Mouse (Mus musculus): ENCODE measurements around the gene Gpr137b. TPM values are rescaled to one million over a fixed set of nuclear protein-coding genes. Genes with fewer than 3 reads are reported as not detected.
"Not testable (repeated sequence)": the region's sequence is repeated elsewhere in the genome, so short reads cannot be mapped to it uniquely, and the experiment has no call there.

The Gpr137b gene
- polyA plus RNA-seq, 1 experiment, result 25.3 TPM

DNA sequence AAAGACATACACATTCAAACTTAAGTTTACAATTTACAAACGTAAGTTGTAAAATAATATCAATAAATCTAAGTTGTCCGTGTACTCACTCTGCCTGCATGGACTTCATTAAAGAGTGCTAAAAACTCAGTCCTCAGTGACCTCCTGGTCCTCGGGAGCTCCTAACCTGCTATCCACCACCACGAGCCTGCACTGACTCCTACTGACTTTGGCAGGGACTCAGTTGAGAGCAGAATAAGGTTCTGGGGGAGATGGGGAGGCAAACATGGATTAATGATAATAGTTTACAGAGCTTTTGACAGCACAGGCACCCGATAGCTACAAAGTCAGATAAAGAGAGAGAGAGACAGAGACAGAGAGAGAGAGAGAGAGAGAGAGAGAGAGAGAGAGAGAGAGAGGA, 16.6 kb downstream of the Gpr137b start:
- no peak for DNase-seq
- 87% methylated on average over 5 of the region's 5 CpGs for WGBS
- Histone ChIP-seq H3K27ac (ENCODE audit: insufficient read depth, low read length) (no peak overlapping the region), H3K27me3 (ENCODE audit: control insufficient read depth, insufficient read depth, low read length) (no peaks in the 10 kb centered on the region), H3K4me3 (replicated peaks; ENCODE audit: insufficient read depth, low read depth, low read length) (no peak overlapping the region), H3K4me1 (ENCODE audit: control insufficient read depth, insufficient read depth, low read length) (no peaks in the 10 kb centered on the region)
- TF ChIP-seq POLR2A (IDR thresholded peaks at IDR 0.05; ENCODE audit: borderline replicate concordance, insufficient read depth, low read length), result no peak
- TF ChIP-seq CTCF (IDR thresholded peaks at IDR 0.05; ENCODE audit: borderline replicate concordance, insufficient read depth, low read depth, low read length), result no peak

DNA sequence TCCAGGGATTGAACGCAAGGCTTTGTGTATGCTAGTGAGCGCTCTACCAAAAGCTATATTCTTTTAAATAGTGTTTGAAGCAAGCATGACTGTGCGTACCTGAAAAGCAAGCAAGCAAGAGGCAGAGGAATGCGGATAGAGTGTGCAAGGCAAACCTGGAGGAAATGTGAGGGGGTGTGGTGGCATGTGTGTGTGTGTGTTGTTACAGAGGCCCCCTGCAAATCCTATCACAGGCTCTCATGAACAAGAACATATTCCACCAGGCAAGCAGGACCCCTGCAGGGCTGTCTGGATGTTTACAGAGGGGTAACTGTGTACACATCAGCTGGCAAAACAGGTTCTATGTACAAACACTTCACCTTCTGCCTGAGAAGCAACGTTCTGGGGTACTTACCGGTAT, 19.8 kb downstream of the Gpr137b start:
- WGBS, result 96% methylated on average over 6 of the region's 6 CpGs

DNA sequence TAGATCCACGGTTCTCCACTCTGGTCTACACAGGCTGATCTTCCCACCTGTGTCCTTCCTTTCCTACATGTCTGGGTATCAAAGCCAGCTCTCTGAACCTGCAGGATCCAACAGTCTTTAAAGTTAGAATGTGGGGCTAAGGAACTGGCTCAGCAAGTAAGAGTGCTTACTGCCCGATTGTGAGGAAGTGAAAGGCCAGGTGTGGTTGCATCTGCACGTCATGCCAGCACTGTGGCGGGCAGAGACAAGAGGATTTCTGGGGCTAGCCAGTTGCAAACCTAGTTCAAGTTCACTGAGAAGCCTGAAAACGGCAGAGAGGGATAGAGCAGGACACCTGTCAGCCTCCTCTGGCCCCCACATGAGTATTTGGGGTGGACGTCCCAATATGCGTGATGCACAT, 22.4 kb downstream of the Gpr137b start:
- H3K27me3 ChIP-seq (ENCODE audit: control insufficient read depth, insufficient read depth, low read length); H3K27ac ChIP-seq (ENCODE audit: insufficient read depth, low read length); H3K4me1 ChIP-seq (ENCODE audit: control insufficient read depth, insufficient read depth, low read length); H3K4me3 ChIP-seq (replicated peaks; ENCODE audit: insufficient read depth, low read depth, low read length); DNase-seq: not testable (repeated sequence)
- WGBS, result 91% methylated on average over 7 of the region's 7 CpGs

More for the DNA sequence above, 19.8 kb downstream of the Gpr137b start:
- H3K27ac ChIP-seq (ENCODE audit: insufficient read depth, low read length); DNase-seq; H3K27me3 ChIP-seq (ENCODE audit: control insufficient read depth, insufficient read depth, low read length); H3K4me3 ChIP-seq (replicated peaks; ENCODE audit: insufficient read depth, low read depth, low read length); H3K4me1 ChIP-seq (ENCODE audit: control insufficient read depth, insufficient read depth, low read length): not testable (repeated sequence)

DNA sequence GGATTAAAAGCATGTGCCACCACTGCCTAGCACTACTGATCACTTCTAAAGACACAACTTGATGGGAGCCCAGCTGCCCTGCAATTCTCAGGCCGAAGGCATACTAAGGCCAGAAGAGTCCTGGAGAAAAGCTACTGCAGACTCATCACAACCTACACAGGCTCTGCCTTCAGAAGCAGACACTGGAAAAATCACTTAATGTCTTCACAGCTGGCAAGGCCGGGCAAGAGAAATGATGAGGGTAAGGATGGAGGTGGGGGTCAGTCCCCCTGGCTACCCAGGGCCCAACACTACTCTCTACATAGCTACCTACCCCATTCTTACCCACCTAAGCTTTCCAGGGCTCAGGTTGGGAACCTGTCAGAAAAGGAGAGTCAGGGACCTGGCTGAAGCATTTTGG, 27.4 kb downstream of the Gpr137b start:
- H3K27ac ChIP-seq (ENCODE audit: insufficient read depth, low read length); H3K27me3 ChIP-seq (ENCODE audit: control insufficient read depth, insufficient read depth, low read length); DNase-seq; H3K4me3 ChIP-seq (replicated peaks; ENCODE audit: insufficient read depth, low read depth, low read length); H3K4me1 ChIP-seq (ENCODE audit: control insufficient read depth, insufficient read depth, low read length): not testable (repeated sequence)
- WGBS, result 89% methylated on average over 2 of the region's 2 CpGs

DNA sequence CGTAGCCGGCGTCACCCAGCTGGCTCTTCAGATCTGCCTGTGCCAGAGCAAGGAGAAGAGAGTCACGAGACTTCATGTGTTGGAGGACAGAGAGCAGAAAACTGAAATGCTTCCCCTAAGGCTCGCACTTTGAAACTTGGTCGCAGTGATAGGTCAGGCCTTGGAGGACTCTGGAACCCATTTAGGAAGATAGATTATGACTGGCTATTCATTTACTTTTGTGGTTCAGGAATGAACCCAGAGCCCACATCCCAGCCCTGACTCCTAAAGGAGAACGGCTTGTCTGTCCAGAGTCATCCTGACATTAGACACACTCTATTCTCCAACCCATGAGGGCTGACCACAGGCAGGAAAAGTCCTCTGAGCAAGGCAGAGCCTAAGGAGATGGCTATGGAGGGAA, 30.3 kb downstream of the Gpr137b start:
- DNase-seq, result not testable (repeated sequence)

DNA sequence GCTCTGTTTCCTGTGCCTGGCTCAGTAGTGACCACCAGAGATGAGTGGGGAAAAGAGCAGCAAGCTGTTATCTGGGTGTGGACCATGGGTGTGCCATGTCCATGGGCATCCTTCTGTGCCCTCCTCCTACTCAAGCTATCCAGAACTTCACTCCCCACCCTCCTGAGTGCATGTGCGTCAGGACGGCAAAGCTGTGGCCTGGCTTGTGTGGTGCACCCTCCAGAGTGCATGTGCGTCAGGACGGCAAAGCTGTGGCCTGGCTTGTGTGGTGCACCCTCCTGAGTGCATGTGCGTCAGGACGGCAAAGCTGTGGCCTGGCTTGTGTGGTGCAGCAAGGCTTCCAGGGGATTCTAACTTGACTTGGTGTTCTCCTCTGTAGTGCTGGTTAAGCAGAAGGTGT, 31.6 kb downstream of the Gpr137b start:
- H3K4me1 ChIP-seq (ENCODE audit: control insufficient read depth, insufficient read depth, low read length); H3K27me3 ChIP-seq (ENCODE audit: control insufficient read depth, insufficient read depth, low read length); H3K4me3 ChIP-seq (replicated peaks; ENCODE audit: insufficient read depth, low read depth, low read length); H3K27ac ChIP-seq (ENCODE audit: insufficient read depth, low read length): not testable (repeated sequence)
- DNase-seq, result peak; percentile 61 to 77
- 78% methylated on average over 6 of the region's 6 CpGs for WGBS

More for the DNA sequence above, 30.3 kb downstream of the Gpr137b start:
- H3K4me1 ChIP-seq (ENCODE audit: control insufficient read depth, insufficient read depth, low read length); H3K27ac ChIP-seq (ENCODE audit: insufficient read depth, low read length); H3K27me3 ChIP-seq (ENCODE audit: control insufficient read depth, insufficient read depth, low read length); H3K4me3 ChIP-seq (replicated peaks; ENCODE audit: insufficient read depth, low read depth, low read length): not testable (repeated sequence)
- WGBS, result 99% methylated on average over 7 of the region's 7 CpGs

DNA sequence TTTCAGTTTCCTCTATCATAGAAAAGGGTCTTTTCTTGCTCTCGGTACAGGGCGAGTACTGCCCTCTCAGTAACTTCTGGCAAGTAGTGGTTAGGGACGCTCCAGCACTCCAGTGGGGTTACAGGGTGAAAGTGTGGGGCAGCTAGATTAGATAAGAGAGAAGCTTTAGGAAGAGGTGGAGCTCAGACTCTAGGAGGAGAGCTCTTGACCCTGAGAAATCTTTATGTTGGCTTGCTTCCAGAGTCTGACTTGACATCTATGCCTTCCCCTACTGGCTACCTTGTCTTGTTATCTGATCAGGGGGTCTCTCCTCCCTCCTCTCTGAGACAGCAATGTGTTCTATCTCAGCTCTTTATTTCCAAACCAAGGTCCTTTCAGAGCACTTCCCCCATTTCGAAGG, 33.8 kb downstream of the Gpr137b start:
- 95% methylated on average over 4 of the region's 4 CpGs for WGBS
- not testable (repeated sequence) for H3K27ac ChIP-seq (ENCODE audit: insufficient read depth, low read length); H3K27me3 ChIP-seq (ENCODE audit: control insufficient read depth, insufficient read depth, low read length); H3K4me3 ChIP-seq (replicated peaks; ENCODE audit: insufficient read depth, low read depth, low read length); H3K4me1 ChIP-seq (ENCODE audit: control insufficient read depth, insufficient read depth, low read length); DNase-seq

DNA sequence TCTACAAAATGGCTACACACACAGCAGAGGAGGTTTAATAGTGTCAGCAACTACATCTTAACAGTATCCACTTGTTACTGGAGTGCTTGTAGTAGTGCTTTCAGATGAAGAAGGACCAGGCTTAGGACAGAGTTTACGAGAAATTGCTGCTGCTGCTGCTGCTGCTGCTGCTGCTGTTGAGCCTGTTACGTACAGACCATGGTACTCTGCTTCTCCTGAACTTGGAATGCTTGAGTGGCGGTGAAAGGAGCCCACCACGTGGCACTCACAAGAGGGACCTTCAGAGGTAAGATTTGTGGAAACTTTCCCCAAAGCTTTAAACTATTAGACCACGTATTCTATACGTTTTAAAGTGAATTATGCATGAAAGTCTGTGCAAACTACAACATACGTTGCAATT, 35.2 kb downstream of the Gpr137b start:
- not testable (repeated sequence) for H3K4me1 ChIP-seq (ENCODE audit: control insufficient read depth, insufficient read depth, low read length); H3K27ac ChIP-seq (ENCODE audit: insufficient read depth, low read length); H3K27me3 ChIP-seq (ENCODE audit: control insufficient read depth, insufficient read depth, low read length); H3K4me3 ChIP-seq (replicated peaks; ENCODE audit: insufficient read depth, low read depth, low read length); DNase-seq
- WGBS, result 90% methylated on average over 7 of the region's 7 CpGs

DNA sequence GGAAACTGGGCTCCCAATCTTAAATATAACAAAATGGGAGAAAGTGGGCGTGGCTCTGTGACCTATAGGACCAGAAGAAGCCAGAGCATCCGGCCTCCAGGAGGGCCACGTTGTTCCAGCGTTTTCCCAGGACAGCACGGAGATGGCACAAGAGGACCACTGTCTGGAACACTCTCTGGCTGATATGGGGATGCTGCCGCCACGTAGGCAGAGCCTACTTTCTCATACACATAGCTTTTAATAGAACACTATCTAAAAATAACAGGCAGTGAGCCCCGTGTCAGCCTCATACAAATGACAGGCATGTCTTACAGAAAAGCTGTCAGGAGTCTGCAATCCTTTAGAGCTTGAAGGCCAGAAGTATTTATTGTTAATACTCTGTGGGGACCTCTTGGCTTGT, 35.7 kb downstream of the Gpr137b start:
- not testable (repeated sequence) for H3K27me3 ChIP-seq (ENCODE audit: control insufficient read depth, insufficient read depth, low read length); DNase-seq; H3K4me3 ChIP-seq (replicated peaks; ENCODE audit: insufficient read depth, low read depth, low read length); H3K4me1 ChIP-seq (ENCODE audit: control insufficient read depth, insufficient read depth, low read length); H3K27ac ChIP-seq (ENCODE audit: insufficient read depth, low read length)
- WGBS, result 83% methylated on average over 8 of the region's 8 CpGs

DNA sequence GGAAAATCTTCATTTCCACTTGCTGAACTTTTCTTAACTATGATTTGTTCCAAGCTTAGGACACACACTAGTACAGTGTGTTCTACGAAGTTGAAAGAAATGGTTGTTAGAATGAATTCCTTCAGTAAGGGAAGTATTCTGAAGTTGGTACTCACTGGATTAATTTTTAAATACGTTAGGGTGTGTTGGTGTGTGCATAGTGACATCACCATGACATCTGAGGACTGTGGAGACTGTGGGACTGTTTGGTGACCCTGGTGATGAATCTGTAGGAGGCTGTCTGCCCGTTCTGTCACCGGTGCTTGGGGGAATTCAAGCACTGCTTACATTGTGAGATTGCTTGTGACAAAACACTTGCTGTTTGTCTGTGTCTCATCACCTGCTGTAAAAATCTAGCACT, 41.7 kb downstream of the Gpr137b start:
- H3K4me1 ChIP-seq (ENCODE audit: control insufficient read depth, insufficient read depth, low read length); H3K27ac ChIP-seq (ENCODE audit: insufficient read depth, low read length); H3K4me3 ChIP-seq (replicated peaks; ENCODE audit: insufficient read depth, low read depth, low read length); H3K27me3 ChIP-seq (ENCODE audit: control insufficient read depth, insufficient read depth, low read length); DNase-seq: not testable (repeated sequence)
- WGBS, result 82% methylated on average over 4 of the region's 4 CpGs

DNA sequence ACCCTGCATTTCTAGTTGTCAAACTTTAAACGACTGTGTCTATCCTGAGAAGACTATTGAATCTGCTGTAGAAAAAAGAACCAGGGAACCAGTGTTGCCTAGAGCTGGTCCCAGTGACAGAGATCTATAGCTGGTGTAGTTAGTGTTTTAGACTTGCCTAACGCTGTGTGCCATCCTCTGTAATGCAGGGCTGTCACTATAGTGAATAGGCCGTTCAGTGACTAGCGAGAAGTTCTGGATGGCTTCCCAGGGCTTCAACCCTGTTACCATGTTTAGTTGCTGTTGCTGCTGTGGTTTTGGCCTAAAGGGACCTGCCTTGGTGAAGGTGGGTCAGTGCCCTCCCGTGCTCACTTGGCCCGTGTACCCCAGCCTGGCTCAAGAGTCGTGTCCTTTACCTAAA, 43.1 kb downstream of the Gpr137b start:
- not testable (repeated sequence) for H3K4me1 ChIP-seq (ENCODE audit: control insufficient read depth, insufficient read depth, low read length); H3K27ac ChIP-seq (ENCODE audit: insufficient read depth, low read length); H3K4me3 ChIP-seq (replicated peaks; ENCODE audit: insufficient read depth, low read depth, low read length); DNase-seq; H3K27me3 ChIP-seq (ENCODE audit: control insufficient read depth, insufficient read depth, low read length)
- WGBS, result 49% methylated on average over 7 of the region's 7 CpGs

Measured in cerebellum, adult 2 months (tissue).